Mouse (Mus musculus): ENCODE results near the gene Clec9a. TPM values are rescaled to one million over a fixed set of nuclear protein-coding genes. Genes with fewer than 3 reads are reported as not detected.

Clec9a gene
- not detected in 2 replicates for total RNA-seq (2014; fragmentation: Nextera tagmentation)
- total RNA-seq (2017): 0.47 and 0.53 TPM in 2 replicates

DNA sequence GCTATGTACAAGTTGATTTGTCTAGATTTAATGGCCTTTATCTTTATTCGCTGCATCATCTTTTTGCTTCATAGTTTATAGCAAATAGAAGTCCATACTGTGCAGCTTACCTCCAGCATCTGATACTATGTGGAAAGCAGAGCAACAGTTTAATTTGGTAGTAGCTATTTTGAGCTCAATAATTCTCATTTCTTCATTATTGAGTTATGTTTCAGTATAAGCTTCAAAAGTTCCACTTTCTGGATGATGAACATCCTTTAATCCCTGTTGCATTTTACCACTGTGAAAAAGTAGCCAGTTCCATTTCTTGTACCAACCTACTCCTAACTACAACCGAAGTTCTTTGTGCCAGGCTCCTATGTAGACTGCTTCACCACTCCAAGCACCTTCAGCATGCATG is at the start of gene Clec9a:
Clec9a (plus strand) TSS at position 301 of the 400 bp plus-strand sequence.
- ATAC-seq (replicated peaks; ENCODE audit: low FRiP score, low TSS enrichment, poor library complexity, severe bottlenecking): no peak

DNA sequence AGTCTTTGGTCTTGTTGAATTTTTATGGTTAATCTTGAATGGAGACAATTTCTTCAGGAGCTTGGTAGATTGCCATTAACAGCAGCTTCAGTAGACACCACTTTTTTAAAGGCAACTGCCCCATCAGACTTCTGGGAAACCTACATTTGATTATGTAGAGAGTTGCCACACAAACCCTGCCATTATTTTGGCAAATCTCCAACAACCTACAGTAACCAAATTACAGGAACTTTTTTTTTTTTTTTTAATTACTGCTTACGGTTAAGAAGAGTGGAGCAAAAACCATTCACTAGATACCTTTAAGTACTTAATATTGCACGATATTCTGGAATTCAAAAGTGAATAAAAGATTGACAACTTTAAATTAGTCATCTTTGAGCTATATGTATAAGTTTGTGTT is 49.1 kb upstream of the Clec9a start:
- ATAC-seq (replicated peaks; ENCODE audit: low FRiP score, low TSS enrichment, poor library complexity, severe bottlenecking): no peak

DNA sequence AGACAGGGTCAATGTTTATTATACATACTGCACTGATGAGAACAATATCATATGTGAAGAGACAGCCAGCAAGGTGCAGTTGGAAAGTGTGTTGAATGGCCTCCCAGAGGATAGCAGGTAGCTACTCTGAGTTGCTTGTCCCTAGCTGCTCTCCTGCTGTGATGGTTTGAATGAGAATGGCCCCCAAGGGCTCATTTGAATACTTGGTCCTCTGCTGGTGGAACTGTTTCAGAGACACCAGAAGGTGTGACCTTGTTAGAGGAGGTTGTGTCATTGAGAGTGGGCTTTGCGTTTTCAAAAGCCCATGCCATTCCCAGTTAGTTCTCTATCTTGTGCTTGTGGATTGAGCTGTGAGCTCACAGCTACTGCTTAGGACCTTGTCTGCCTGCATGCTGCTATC is 44.7 kb upstream of the Clec9a start:
- ATAC-seq (replicated peaks; ENCODE audit: low FRiP score, low TSS enrichment, poor library complexity, severe bottlenecking): no peak

DNA sequence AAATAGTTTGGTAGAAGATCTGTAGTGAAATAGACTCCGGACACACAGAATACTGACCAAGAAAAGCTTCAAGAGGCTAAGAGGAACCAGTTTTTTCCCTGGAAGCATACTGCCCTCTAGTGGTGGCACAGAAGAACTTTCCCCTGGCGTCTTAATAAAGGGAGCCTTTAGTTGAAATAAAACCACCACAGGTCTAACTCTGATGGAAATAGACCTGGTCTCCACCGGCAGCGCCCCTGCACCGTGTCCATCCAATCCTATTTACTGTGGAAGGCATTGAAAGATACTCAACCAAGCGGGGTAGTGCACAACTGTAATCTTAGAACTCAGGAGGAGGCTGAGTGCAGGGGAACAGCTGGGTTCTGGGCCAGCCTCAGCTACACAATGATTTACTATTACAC is 42.7 kb upstream of the Clec9a start:
- peak; percentile 85 for ATAC-seq (replicated peaks; ENCODE audit: low FRiP score, low TSS enrichment, poor library complexity, severe bottlenecking)

DNA sequence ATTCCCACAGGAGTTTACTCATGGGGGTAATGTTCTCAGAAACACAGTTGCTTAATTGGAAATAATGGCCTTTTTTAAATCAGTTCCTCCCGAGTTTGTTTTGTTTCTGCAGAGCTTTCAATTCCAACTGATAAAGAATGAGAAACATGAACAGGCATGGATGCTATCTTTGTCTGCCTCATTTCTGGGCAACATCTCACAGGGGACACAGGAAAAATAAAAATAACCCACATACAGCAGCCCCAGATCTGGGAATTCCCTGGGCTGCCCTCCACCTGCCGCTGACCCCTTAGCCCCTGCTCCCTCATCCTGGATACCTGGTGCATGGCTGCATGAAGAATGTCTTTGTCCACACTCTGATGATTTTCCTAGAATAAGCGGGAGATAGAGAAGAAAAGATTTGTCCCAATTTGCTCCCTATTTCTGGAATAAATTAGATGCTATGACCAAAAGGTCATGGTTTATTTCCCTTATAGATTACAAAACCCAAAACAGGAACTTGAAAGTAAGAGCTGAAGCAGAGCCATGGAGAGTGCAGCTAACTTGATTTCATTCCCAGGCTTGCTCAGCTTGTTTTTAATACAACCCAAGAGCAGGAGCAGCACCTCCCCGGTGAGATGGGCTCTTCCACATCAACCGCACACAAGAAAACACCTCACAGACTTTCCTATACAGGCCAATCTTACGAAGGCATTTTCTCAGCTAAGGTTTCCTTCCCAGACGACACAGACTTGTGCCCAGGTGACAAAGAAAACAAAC is 39.1 kb upstream of the Clec9a start:
- no peak for ATAC-seq (replicated peaks; ENCODE audit: low FRiP score, low TSS enrichment, poor library complexity, severe bottlenecking)

DNA sequence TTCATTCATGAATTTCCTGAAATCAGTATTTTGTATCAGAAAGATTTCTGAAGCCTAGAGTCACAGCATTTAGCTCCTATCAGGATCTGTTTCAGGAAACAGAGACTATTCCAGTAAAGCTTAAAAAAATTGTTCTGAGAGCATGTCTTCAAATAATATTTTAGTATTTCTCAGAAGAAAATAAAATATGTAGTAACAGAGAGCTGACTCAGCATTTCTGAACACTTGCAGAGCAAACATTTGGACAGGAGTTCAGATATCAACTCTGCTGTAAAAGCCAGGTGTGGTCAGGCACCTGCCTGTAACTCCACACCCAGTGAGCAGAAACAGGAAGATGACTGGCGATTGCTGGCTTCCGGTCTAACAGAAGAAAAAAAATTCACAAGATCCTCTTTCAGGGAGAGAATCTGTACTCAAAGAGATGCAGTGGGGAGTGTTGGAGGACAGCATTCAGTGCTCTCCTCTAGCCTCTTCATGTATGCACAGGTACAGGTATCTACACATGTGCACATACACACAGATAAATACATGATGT is 33.7 kb upstream of the Clec9a start:
- no peak for ATAC-seq (replicated peaks; ENCODE audit: low FRiP score, low TSS enrichment, poor library complexity, severe bottlenecking)

DNA sequence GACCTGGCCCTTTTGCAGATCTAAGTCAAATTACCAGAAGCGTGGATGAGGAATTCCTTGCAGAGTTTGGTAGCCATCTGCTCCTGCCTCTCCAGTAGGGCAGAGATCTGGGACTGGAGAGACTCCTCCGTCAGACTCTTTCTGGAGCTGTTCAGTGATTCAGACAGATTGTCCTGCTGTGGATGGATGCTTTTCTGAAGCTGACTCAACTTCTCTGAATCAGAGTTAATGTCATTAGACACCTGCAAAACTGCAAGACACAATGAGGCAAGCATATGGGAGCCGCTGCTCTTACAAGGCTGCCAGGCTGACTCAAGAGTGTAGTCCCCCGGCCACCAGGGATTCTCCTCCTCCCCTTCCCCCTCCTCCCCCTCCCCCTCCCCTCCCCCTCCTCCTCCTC is 28.2 kb upstream of the Clec9a start:
- ATAC-seq (replicated peaks; ENCODE audit: low FRiP score, low TSS enrichment, poor library complexity, severe bottlenecking): no peak

DNA sequence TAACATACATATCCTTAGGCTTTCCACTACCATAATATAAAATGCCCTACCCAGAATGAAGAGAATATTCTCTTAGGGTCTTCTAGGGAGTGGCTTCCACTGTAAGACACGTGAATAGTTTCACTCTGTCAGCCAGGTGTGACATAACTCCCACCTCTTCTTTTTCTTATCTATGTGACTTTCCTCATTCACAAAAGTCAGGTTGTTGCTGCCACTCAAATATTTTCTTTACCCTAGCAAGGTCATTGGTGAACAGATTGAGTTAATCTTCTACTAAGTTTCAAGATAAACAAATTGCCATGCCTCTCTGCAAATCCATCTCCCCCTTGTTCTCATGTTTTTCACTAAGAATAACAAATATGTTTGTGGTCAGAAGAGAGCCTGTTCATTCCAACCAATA is 26.9 kb upstream of the Clec9a start:
- ATAC-seq (replicated peaks; ENCODE audit: low FRiP score, low TSS enrichment, poor library complexity, severe bottlenecking): no peak

DNA sequence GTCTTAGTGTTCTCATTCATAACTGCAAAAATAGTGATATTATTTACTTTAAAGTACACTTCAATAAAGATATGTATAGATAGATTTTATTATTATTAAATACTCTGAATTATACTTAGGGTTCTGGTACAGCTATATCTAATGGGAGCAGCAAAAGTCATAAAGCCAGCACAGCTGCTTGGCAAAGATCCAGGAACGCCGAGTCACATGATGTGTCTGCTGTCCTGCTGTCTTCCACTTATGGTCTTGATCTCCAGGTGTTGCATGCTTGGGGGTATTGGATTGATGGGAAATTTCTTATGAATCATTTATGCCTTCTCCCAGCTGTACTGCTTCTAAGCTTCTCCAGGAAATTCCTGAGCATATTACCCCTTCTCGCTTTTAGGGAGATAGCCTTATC is 25.2 kb upstream of the Clec9a start:
- no peak for ATAC-seq (replicated peaks; ENCODE audit: low FRiP score, low TSS enrichment, poor library complexity, severe bottlenecking)

DNA sequence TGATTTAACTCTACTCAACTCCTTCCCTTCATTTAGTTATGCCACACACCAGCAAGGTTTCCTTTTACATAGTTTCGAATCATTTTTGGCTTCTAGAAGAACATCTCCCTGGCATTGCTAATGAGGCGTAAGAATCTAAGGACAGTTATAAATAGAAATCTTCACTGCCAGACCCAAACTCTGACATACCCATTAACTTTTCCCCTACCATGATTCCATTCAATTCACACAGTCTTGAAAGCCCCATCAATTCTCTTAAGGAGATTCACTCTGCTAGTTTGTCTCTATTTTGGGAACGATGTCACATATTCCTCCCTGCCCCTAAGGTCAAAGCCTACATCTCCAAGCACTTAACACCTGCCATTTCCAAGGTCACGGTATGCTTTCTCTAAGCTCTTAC is 23.7 kb upstream of the Clec9a start:
- ATAC-seq (replicated peaks; ENCODE audit: low FRiP score, low TSS enrichment, poor library complexity, severe bottlenecking): no peak

DNA sequence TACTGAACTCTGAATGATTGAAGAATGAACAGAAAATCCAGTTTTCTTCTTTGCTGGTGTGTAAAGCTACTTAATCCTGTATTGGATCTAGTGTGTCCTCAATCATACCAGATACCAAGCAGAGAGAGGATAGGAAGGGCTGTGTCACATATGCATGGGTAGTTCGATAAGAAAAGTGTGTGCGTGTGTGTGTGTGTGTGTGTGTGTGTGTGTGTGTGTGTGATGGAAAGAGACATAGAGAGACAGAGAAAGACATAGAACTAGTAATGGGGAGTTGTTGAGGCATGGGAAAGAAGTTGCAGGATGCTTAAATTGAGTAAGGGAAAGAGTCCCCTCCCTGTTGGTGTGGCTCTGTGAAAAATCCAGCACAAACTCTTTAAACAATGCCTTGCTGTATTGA is 22.9 kb upstream of the Clec9a start, which contains the start of gene Clec12b:
Clec12b (minus strand) TSS at position 101 of the 400 bp plus-strand sequence.
- ATAC-seq (replicated peaks; ENCODE audit: low FRiP score, low TSS enrichment, poor library complexity, severe bottlenecking): no peak

DNA sequence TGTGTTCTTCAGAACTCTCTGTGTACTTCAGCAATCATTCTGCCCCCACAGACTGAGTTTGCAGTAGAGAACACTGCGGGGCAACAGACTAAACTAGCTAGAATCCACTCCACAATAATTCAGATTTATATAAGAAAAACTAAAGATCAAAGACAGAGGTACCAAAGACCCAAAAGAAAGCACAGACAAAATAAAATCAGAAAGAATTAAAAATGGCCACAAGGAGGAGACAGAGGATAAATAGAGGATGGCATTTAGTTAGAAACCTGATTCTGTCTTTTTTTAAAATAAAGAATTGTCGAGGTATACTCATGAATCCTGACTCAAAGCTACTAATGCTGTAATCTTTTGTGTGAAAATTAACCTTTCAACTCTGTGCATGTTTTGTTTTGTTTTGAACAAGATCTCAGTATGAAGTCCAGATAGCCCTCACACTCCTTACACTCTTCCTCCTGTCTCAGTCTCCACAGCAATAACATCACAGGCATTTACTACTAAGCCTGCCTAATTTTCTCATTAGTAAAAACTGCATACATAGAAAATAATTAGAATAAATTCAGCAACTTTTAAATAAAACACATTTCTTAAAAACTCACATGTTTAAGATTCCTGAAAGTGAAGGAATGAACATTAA is 15.5 kb upstream of the Clec9a start:
- 0 out of 2 replicates have a peak, but pooled peaks have one; percentile 51 for ATAC-seq (replicated peaks; ENCODE audit: low FRiP score, low TSS enrichment, poor library complexity, severe bottlenecking)

DNA sequence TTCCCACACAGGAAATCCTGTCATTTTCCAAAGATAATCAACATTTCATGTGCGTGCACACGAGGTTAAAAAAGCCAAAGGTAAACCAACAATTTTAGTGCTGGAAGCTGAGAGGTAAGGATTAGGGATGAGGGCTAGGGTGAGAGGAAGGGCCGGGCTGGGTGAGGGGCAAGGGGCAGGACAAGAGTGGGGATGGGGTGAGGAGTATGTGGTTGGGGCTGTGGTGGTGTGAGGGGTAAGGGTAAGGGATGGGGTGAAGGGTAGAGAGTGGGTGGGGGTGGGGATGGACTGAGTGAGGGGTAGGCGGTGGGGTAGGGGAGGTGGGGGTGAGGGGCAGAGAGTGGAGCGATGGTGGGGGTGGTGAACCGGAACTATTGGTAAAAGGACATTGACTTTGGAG is 14.9 kb upstream of the Clec9a start:
- ATAC-seq (replicated peaks; ENCODE audit: low FRiP score, low TSS enrichment, poor library complexity, severe bottlenecking): no peak

DNA sequence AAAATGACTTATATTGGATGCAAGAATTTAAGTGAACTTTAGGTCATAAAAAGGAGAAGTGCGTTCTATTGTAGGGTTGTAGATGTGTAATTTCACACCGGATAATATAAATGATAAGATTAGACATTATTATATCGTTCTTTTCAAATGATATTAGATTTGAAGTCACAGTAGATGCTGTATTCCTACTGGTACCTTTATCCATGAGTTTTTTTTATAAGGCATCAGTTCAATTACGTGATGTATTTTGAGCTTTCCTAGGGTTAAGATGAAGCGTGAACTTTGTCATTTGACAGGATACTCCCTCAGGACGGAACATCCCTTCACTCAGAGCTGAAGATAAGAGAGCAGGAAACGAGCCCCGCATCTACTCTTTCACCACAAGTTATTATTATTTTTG is 11.7 kb upstream of the Clec9a start, which contains the start of gene Clec1b:
Clec1b (plus strand) TSS at position 301 of the 400 bp plus-strand sequence.
- ATAC-seq (replicated peaks; ENCODE audit: low FRiP score, low TSS enrichment, poor library complexity, severe bottlenecking): no peak

DNA sequence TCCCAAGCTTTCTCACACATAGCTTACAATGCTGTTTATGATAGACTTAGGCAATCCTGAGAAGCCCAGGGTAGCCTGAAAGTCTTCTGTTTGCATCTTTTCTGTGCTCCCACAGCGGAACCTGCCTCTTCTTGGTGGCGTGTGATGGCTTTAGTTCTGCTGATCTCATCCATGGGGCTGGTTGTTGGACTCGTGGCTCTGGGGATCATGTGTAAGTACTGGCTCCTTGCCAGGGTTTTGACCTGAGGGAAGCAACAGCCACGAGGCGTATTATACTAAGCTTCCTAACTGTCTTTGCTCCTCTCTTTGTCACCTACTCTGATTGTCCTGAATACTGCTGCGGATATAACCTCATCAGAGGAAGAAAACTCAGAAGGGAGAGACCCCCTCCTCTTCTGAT is 8.7 kb upstream of the Clec9a start:
- 0 out of 2 replicates have a peak, but pooled peaks have one; percentile 34 for ATAC-seq (replicated peaks; ENCODE audit: low FRiP score, low TSS enrichment, poor library complexity, severe bottlenecking)

DNA sequence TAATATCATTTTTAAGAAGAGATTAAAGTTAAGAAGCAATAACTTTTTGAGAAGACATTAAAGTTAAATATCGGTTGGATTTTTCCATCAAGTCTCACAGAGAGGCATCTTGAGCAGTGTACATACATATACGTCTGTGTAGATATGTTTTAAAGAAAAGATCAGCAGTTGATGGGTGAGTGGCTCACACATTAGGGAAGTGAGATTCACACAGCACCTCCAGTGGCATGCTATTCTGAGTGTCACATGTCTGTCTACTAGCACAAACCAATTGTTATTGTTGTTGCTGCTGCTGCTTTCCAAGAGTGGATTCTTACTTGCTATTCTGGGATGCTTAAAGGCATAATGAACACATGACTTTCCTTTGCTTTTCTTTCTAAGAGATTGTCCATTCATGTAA is 6.3 kb upstream of the Clec9a start:
- ATAC-seq (replicated peaks; ENCODE audit: low FRiP score, low TSS enrichment, poor library complexity, severe bottlenecking): no peak

DNA sequence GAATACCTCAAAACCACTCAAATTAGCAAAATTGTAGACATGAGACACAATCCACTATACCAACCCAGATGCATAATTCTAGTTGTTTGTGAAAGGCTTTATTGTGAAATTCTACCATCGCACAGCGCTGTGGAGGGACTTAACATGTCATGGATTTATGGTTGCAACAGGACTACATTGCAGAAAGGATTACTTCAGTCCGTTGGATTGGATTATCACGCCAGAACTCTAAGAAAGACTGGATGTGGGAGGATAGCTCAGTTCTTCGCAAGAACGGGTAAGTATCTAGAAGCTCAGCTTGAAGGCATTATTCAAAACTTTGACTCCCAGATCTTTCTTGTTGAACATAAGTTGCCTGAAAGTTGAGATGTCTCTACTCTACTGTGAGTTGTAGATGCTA is 5.3 kb upstream of the Clec9a start:
- no peak for ATAC-seq (replicated peaks; ENCODE audit: low FRiP score, low TSS enrichment, poor library complexity, severe bottlenecking)

DNA sequence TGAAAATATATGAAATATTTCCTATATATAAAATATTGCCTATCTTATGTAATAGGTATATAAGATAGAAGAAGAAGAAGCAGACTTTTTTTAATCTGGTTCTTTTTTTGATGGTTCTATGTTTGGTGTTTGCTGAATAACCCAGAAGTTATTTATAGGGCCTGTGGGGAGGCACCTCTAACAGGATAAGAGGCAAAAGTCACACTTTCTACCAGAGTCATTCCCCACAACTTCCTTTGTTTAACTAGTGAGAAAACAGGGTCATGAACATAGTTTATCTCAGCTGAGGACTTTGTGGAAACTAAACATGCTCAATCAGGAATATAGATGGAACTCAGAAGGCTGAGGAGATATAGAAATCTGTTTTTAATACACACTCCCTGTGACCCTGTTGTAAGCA is 2.7 kb upstream of the Clec9a start:
- ATAC-seq (replicated peaks; ENCODE audit: low FRiP score, low TSS enrichment, poor library complexity, severe bottlenecking): no peak

DNA sequence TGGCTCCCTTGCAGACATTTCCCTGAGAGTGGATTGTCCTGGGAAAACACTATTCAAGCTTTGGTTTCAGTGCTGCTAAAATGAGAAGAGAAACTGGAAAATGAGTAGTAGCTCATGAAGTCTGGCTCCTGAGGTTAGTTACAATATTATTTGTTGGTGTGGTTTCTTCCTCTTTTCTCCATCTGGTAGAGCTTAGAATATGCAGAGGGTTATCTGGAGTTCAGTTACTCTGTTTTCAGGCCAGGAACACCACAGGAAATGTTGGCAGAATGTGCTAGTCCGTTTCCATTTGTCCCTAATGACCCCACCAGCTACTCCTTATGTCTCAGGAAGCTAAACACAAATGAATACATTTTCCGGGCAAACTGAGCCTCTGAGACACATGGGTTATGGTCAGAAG is 1.3 kb upstream of the Clec9a start:
- ATAC-seq (replicated peaks; ENCODE audit: low FRiP score, low TSS enrichment, poor library complexity, severe bottlenecking): 0 out of 2 replicates have a peak, but pooled peaks have one; percentile 34

DNA sequence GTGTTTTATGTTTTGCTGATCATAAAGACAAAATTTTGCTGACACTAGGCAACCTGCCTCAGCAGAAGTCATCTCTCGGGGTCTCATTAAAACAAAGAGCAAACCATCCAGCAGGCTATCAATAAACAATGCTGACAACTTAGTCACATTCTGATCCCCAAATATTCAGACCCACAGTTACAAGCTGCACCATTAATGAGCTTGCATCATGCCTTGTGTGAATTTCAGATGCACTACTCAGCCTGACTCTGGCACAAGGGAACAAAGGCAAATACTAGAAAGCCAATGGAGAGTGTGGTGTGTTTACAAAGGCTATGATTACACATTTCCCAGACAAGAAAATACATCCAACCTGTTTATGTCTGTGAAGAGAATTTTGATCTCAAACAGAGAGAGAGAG is 5.5 kb downstream of the Clec9a start:
- ATAC-seq (replicated peaks; ENCODE audit: low FRiP score, low TSS enrichment, poor library complexity, severe bottlenecking): no peak

DNA sequence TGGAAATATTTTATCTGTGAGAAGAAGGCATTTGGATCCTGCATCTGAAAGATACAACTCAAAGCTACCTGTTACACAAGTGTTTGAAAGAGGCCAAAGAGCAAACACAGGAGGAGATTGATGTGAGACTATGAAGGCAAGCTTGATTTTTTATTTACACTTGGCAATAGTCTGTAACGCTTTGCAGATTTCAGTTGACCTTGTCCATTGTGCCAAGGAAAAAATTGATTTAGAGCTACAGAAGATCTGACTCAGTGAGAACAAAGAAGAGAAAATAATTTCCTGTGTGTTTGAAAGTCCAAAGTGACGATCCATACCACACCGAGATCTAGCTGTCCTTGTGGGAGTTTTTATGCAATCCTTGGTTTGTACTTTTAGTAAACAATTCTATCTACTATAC is 13.6 kb downstream of the Clec9a start:
- ATAC-seq (replicated peaks; ENCODE audit: low FRiP score, low TSS enrichment, poor library complexity, severe bottlenecking): no peak
